Mouse (Mus musculus): Measurements from ENCODE around the gene Hist1h2bh.
"Not testable (repeated sequence)": the region's sequence is repeated elsewhere in the genome, so short reads cannot be mapped to it uniquely, and the experiment has no call there.

Hist1h2bh gene

GRCm38 (mm10) chr13:23542999-23543607 lies at the start of gene Hist1h2bh:
Gene Hist1h2bh (minus strand): TSS chr13:23543392.
- DNase-seq, result peak; percentile 85

DNA sequence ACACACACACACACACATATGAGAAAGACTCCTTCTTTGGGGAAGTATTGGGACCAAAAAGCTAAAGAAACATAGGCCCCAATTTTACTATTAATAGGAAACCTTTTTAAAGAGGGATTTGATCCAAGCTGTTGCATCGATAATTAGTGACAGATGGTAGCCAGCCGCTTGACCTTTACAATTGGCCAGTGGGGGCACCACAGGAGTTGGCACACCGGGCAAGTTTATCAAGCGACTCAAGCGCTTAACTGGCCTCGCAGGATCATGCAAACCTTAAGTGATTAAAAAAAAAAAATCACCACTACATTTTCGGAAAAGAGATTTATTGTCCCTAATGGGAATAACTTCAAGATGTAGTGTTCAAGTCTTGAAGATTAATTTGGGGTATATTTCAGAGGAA lies 49.4 kb upstream of the Hist1h2bh start:
- DNase-seq, result no peak

GRCm38 (mm10) chr13:23591886-23592285 lies 48.7 kb upstream of the Hist1h2bh start:
- not testable (repeated sequence) for DNase-seq

- DNase-seq, result no peak
Observed at GRCm38 (mm10) chr13:23591206-23591605, 48.0 kb upstream of the Hist1h2bh start.

DNA sequence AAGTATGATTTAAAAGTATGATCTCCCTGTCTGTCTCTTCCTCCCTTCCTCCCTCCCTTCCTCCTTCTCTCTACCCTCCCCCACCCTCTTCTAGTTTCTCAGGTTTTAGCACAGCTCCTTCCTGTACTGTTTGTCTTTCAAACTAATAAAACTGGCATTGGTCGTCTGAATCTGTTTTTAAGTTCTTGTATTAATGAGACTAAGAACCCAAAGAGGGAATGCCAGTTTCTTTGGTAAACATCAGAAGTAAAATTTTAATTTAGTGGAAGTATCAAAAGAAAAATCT lies 43.7 kb upstream of the Hist1h2bh start:
- DNase-seq, result no peak

- DNase-seq, result peak; percentile 34
Observed at GRCm38 (mm10) chr13:23586099-23586939, 43.1 kb upstream of the Hist1h2bh start.

- peak; percentile 85 for DNase-seq
Observed at GRCm38 (mm10) chr13:23585442-23586098, 42.4 kb upstream of the Hist1h2bh start.

- peak; percentile 70 for DNase-seq
Observed at GRCm38 (mm10) chr13:23585029-23585441, 41.8 kb upstream of the Hist1h2bh start.

DNA sequence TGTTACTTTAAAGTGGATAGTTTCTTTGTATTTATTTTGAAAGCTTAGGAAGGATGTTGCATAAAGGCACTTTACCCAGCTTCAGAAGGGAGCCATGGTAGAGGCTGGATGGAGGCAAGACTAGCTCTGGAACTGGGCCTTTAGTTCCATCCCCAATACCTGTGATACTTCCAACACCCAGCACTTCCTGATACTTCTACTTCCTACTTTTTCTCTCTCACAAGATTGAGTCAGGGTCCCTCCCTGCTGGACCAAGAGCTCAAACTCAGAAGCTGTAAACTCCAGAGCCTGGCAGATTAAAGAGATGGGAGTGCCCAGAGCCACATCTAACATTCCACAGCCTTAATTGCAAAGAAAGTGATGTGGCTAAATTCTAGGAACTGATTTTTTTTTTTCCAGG lies 41.1 kb upstream of the Hist1h2bh start:
- no peak for DNase-seq

GRCm38 (mm10) chr13:23583387-23584068 lies 40.3 kb upstream of the Hist1h2bh start:
- no peak for DNase-seq

DNA sequence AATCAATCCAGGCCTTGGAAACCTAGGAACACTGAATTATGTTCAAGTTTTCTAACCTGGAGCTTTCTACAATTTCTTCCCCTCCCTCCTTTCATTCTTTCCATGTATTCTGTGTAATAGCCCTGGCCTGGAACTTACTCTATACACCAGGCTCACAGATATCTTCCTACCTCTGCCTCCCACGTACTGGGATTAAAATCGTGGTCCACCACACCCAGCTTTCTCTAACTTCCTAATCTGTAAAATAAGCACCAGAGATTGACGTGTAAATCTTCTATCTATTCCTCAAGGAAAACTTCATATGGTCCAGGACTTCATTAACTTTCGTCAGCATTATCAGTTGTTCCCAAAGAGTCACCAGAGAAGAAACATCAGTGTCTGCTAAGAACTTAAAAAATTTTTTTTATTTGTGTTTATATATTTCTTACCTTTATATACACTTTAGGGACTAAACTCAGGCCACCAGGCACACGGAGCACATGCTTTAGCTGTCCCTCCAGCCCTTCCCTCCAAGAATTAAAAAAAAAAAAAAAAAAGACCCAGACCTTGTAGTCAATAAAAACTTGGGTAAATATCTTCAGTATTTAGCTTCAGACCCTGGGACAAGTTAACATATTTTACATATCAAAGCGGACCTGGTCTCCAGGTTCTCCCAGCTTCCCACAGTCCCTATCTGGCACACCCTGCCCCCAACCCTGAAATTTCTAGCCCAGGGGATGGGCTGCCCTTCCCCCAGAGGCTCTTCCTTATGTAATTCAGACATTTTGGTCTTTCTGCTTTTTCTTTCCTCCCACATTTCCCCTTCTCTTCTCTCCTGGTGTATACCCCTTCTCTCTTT lies 39.2 kb upstream of the Hist1h2bh start:
- no peak for DNase-seq

- DNase-seq, result peak; percentile 98
Observed at GRCm38 (mm10) chr13:23581408-23582218, 38.4 kb upstream of the Hist1h2bh start, which contains the start of gene Hist1h4d. Gene Hist1h4d (plus strand): TSS chr13:23581598.

DNA sequence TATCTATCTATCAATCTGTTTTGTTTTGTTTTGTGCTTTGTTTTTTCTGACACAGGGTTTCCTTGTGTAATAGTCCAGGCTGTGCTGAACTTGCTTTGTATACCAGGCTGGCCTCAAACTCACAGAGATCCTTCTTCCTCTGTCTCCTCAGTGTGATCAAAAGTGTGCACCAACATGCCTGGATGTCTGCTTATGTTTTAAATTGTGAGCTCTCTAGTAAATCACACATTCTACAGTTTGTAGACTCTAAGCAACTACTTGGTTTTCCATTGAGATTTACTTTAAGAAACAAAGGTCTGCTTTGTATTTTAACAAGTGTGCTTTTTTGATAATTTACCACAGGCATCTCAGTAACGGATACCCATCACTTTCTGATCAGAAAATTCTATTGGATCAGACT lies 34.6 kb upstream of the Hist1h2bh start:
- no peak for DNase-seq

- no peak for DNase-seq
Observed at GRCm38 (mm10) chr13:23576906-23577639, 33.9 kb upstream of the Hist1h2bh start.

DNA sequence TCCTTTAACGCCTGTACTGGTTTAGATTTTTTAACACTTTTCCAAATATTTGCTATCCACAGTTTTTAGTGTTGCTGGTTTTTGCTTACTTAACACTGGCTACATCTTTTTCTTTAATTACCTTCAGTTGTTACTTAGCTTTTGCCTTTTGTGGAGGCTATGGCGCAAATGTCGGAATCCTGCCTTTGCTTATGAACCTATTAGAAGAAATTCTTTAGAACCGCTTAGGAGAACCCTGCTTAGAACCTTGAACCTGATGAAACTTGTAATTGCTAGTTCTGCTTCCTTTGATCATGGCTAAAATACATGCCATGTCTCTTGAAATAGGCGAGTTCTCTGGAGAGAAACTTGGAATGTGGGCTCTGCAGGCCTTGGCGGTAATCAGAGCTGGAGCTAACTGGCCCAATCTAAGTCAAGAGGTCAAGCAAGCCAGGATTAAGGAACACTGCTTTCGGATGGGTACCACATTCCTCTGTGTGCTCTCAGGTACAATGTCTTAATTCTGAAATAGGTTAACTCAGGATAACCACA lies 33.2 kb upstream of the Hist1h2bh start:
- DNase-seq, result no peak

DNA sequence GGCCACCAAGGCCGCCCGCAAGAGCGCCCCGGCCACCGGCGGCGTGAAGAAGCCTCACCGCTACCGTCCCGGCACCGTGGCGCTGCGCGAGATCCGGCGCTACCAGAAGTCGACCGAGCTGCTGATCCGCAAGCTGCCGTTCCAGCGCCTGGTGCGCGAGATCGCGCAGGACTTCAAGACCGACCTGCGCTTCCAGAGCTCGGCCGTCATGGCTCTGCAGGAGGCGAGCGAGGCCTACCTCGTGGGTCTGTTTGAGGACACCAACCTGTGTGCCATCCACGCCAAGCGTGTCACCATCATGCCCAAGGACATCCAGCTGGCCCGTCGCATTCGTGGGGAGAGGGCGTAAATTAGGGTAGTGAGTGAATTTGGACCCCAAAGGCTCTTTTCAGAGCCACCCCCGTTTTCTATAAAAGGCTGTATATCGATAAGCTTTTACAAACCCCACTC lies 32.7 kb upstream of the Hist1h2bh start:
- not testable (repeated sequence) for DNase-seq

- DNase-seq, result peak; percentile 32
Observed at GRCm38 (mm10) chr13:23575271-23575851, 32.2 kb upstream of the Hist1h2bh start, which contains the start of gene Hist1h3d. Gene Hist1h3d (plus strand): TSS chr13:23575763.

DNA sequence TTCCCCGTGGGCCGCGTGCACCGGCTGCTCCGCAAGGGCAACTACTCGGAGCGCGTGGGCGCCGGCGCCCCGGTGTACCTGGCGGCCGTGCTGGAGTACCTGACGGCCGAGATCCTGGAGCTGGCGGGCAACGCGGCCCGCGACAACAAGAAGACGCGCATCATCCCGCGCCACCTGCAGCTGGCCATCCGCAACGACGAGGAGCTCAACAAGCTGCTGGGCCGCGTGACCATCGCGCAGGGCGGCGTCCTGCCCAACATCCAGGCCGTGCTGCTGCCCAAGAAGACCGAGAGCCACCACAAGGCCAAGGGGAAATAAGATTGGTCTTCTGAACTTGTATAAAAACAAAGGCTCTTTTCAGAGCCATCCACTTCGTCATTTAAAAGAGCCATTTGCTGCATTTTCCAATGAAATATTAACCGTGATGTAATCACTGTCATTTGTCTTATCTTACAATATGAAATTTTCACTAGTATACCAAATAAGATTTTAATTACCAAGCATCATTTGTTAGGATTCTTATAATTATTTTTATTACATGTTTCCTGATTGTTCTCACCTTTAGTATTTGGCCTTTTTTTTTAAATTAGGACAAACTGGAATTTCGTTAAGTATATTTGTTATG lies 31.5 kb upstream of the Hist1h2bh start:
- not testable (repeated sequence) for DNase-seq

DNA sequence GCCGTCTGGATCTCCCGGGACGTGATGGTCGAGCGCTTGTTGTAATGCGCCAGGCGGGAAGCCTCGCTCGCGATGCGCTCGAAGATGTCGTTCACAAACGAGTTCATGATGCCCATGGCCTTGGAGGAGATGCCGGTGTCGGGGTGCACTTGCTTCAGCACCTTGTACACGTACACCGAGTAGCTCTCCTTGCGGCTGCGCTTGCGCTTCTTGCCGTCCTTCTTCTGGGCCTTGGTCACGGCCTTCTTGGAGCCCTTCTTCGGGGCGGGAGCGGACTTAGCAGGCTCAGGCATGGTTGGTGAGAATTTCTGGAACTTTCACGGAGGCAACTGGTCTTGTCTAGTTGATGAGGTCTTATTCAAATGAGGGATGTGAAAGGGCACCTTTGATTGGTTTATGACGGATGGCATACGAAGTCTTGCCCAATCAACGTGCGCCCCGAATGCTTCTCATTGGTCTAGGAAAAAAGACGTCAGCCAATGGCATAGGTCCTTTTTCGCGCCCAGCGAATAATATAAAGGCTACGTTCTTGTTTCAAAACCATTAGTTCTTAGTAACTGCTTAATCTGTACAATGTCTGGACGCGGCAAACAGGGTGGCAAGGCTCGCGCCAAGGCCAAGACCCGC lies 30.8 kb upstream of the Hist1h2bh start, which contains the start of the genes Hist1h2bf and Hist1h2ad:
TSS of gene Hist1h2bf (minus strand) at position 299 of the 627 bp plus-strand sequence.
TSS of gene Hist1h2ad (plus strand) at position 484 of the 627 bp plus-strand sequence.
- peak; percentile 79 for DNase-seq
